Mouse (Mus musculus): ENCODE measurements at regions not wholly inside any gene's neighbourhood (a gene's known extent, or its start where the extent isn't known, plus 50 kb on each side); places are given as distances from the start of the nearest gene placed in this dataset.

DNA sequence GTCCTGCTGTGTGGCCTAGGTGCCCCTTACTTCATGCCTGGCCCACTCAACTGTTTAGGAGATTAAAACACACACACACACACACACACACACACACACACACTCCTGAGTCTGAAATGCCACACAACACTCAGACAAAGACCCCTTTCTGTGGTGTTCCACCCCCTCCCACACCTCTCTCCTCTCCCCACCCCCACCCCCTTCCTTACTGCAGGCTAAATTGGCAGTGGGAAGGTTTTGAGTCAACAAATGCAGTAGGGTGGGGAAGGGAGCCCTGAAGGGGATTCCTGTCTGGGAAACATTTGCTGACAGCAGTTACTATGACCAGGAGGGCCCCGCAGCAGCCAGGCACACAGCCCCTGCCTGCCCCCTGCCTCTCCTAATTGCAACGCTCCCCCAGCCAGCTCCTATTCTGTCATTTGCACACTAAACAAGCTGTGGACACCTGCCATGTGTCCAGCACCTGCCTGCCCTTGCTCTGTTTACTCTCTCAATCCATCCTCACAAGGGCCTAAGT is 69.5 kb downstream of the Ephb3 start:
- no peak for DNase-seq (ENCODE audit: low spot score)

DNA sequence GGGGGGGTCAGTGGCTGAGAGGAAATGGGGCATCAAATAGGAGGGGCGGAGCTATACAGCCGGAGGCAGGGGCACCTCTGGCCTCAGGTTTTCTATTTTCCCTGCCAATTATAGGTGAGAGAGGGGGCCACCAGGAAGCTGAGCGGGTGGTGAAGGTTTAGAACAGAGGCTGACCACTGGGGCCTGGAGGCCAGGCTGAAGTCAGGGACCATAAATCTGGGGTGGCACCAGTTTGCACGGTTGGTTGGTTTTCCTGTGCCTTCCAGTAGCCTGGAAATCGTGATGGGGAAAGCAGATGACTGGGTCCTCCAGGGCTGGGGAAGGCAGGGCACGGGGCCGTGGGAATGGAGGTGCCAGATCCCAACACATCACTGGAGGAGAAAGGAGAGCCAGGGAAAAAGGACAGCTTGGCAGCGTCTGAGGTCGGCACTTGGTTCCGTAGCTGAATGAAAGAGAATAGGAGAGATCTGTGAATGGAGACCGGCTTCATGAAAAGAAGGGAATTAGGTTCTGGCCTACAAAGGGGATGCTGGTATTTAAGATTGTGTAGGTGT is 73.3 kb downstream of the Ephb3 start:
- no peak for DNase-seq (ENCODE audit: low spot score)

DNA sequence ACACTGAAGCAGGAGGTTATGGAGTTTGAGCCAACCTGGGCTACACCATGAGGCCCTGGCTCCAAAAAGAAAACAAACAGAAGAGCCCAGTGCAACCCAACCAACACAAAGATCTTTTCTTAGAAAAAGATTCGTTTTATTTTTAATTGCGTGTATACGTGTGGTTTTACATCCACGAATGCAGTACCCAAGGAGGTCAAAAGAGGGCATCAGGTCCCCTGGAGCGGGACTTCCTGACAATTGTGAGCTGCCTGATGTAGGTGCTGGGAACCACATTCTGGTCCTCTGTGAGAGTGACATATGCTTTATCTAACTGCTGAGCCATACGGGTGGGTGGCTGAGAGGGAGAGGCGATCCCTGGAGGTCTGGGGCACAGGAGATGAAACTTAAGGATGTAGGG is 73.8 kb downstream of the Ephb3 start:
- DNase-seq (ENCODE audit: low spot score), result no peak

DNA sequence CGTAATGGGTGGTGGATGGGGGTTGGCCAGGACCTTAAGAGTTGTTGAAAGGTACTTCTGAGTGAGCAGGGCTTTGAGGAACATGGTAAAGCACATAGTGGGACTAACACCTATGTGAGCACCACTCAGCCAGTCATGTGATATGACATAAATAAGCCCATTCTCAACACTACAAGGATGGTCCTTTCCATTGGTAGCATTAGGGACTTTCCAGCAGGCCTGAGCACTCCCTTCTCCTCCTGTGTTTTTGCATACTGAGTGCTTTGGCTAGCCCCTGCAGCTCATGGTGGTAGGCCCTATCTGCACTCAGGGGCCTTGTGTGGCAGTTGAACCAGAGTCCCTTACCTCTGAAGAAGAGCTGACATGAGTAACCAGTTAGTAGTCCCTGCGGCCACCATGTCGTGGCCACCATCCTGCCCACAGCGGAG is 75.7 kb downstream of the Ephb3 start:
- no peak for DNase-seq (ENCODE audit: low spot score)

DNA sequence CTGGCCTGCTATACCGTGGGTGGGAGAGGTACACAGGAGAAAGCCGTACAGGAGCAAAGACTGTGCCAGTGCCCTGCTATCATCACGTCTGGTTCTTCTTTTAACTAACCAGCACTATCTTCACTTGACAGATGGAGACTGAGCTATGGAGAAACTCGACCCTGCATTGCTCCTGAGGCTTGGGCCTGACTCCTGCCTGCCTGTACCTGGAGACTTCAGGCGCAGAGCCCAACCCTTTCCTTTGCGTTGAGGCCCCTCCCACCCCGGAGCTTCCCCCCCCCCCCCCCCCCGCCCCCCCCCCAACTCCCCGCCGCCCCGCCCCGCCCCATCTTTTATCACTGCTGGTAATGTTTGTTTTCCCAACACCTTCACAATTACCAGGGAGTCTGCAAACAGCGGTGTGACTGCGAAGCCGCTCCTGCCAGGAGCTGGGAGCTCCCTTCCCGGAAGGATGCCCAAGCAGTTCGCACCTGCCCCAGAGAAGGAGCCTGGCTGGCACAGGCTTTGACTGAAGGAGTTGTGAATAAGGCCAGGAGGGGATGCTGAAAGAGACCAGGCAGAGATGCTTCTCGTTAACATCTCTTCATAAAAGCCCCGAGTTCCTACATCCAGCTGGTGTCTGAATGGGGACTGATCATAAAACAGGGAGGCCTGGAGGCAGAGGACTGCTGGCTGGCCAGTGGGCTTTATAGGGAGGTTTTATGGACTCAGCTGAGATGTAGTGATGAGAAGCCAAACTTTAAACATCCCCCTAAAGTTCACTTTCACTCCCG is 77.6 kb downstream of the Ephb3 start:
- no peak for DNase-seq (ENCODE audit: low spot score)

DNA sequence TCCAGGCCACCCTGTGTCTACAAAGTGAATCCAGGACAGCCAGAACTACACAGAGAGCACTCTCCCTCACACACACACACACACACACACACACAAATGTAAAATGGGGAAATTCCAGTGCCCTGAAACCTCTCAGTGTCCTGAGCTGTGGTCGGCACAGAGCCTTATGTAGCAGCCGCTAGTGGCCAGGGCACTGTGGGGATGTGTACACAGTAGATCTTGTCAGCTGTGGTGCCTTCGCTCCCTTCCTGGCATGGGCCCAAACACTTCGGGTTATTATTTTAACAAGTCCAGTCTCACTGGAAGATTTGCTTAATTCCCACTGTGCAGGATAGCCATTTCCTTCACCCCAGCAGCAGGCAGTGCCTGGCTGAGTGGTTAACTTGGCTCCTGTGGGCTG is 81.5 kb downstream of the Ephb3 start:
- no peak for DNase-seq (ENCODE audit: low spot score)

DNA sequence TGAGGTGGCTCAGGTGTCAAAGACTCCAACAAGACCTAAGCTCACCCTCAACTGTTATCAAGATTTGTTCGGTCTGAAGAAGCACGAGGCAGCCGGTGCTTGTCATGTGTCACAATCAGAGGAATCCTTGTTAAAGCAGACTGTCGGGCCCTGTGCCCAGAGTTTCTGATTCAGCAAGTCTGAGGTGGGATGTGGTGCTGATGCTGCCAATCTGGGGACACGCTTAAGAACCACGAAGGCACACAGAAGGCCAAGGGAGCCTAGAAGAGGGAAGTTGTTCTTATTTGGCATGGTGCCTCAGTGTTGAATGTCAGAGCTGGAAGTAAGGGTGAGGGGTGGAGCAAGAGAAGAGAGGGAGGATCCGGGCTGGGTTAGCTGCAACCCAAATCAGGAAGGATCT is 85.0 kb downstream of the Ephb3 start:
- DNase-seq (ENCODE audit: low spot score), result no peak

DNA sequence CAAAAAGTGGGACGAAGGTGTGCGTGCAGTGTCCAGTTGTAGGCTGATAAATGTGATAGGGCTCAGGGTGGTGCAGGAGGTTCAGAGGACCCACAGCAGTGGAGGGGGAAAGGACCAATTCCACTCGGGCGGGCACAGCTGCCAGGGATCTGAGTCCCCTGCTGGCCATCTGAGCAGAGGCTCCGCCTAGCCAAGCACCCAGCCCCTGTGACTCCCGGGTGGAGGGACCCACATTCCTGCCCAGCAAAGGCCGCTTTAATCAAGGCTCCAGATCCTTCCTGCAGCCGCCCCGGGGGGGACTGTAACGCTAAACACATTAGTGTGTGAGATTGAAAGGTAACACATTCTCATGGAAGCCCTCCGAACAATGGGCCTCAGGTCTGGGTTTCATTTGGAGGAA is 88.5 kb downstream of the Ephb3 start:
- no peak for DNase-seq (ENCODE audit: low spot score)

DNA sequence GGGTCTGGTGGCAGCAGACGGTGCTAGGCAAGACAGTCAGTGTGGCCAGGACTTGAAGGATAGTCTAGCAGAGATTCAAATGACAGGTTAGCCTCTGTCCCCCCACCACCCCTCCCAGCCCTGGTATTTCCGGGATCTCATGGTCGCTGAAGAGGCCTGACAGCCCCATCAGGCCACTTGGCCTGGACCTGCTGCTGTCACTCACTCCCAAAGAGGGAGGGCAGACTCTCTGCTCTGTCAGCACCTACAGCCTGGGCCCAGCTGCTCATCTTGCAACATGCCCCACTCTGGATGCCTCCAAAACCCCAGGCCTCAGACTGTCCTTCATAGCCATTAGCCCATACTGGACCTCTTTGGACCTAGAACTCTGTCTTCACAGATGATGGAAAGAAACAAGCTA is 89.0 kb downstream of the Ephb3 start:
- no peak for DNase-seq (ENCODE audit: low spot score)

DNA sequence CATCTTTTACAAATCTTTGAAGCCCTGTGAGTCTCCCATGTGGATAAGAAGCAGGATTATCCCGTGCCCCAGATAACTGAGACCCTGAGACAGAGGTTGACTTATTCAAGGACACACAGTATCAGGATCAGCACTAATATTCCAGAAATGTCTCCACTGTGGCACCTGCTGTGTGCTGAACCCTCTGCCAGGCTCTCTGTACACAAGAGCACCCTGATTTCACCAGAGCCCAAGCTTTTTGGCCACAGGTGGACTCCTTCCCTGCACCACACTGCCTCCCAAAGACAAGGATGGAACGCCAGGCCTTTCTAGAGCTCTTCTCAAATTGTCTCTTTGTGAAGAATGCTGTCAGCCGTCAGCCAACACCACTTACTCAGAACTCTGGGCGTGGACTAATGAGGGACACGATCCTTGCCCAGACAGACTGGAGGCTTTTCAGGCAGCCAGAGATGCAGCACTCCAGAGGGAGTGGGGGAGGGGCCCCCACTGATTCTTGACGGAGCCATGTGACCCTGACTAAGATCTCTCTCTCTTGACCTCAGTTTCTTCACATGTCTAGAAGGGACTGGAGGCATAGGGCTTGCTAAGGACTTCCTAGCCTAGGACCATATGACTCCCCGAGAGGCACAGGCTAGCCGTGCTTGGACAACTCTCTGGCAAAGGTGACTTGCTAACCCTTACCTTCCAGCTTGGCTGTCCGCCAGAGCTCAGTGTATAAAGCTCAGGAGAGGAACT is 90.3 kb downstream of the Ephb3 start:
- DNase-seq (ENCODE audit: low spot score), result no peak

DNA sequence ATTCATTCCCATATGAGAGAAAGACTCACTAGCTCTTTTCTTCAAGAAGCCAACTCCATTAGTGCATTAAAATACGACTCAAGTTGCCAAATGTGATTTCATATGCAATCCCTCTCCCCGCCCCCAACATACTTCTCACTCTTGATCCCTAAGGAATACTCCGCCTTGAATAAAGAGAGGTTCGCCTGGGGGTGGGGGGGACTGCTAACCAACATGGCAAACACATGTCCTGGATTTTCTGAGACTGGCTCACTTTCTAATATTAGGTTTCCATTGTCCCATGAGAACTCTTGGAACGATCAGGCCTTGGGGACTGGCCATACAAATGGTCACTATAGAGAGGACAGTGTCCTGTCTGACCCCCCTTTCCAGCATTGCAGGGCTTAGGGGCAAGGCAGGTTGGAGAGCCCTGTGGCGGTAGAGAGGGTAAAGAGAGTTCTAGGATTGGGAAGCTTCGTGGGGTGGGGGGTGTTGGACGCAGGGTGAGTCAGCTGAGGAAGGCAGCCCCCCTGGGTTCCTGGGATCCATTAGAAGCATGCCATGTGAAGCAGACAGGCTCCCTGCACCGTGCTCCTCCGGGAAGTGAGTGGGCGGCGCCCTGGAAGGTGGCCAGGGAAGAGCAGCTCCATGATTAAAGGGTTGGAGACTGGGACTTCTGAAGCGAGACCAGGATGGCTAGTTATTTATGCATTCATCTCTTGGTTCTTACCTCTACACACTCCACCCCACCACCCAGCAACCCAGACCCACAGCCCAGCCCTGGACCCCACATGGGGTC is 91.6 kb downstream of the Ephb3 start:
- DNase-seq (ENCODE audit: low spot score), result no peak

DNA sequence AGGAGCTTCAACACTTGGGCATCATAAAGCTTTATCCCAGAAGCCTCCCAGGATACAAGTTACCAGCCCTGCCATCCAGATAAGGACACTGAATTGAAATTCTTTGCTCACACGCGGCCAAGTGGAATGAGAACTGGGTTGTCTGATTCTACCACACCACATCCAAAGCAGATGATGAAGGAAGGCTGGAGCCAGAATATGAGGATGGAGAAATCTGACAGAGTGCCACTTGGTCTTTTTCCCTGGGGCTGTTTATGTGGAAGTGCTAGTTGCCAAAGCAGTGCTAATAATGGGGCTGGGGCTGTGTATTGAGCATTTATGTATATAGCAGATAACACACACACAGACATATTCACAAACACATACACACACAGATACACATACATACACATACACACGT is 92.2 kb downstream of the Ephb3 start:
- DNase-seq (ENCODE audit: low spot score), result no peak

DNA sequence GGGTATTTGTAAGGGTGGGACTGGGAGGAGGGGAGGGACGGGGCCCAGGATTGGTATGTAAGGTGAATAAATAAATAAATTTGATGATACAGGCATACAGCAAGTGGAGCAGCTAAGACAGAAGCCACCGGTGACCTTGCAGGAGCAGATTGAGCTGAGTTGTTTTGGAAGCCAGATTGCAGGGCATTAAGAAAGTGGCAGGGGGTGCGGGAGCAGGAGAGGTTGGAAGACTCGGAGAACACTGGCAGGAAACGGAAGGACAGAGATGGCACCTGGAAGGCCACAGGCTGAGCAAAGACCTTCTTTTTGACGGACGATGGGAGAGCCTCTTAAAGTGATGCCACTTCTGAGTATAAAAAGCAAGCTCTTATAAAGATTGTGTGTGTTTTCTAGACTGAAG is 94.3 kb downstream of the Ephb3 start:
- DNase-seq (ENCODE audit: low spot score), result no peak

DNA sequence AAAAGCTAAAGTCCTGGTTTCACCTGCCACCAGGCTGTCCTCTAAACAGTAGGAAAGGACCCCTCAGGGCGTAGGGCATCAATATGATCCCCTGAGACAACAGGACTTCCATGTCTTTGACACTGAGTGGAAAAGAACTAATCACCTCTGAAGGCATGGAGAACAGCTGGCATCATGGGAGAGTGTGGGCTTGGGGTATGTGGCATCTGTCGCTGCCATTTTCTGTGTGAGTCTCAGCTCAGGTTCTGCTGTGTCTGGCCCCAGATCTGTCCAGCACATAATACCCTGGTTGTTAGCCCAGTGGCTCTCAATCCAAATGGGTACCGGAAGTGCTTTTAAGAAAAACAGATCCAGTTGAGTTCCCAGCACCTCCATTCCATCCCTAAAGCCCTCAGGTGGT is 101.3 kb downstream of the Ephb3 start:
- no peak for DNase-seq (ENCODE audit: low spot score)

DNA sequence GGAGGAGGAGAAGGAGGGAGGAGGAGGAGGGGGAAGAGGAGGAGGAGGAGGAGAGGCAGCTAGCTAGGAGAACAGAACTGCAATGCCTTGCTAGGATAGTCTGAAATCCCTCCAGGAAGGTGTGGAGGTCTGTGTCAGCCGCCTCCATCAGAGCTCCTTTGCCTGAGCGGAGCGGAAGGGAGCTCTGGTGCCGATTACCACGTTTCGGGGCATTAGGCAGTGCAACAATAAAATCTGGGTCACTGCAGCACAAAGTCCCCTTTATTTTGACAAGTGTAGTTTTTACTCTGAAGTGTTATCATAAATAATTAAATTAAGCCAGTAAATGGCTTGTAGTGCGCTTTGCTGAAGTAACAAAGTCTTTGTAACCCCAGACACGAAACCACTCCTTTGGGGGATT is 104.0 kb downstream of the Ephb3 start:
- DNase-seq (ENCODE audit: low spot score), result no peak

DNA sequence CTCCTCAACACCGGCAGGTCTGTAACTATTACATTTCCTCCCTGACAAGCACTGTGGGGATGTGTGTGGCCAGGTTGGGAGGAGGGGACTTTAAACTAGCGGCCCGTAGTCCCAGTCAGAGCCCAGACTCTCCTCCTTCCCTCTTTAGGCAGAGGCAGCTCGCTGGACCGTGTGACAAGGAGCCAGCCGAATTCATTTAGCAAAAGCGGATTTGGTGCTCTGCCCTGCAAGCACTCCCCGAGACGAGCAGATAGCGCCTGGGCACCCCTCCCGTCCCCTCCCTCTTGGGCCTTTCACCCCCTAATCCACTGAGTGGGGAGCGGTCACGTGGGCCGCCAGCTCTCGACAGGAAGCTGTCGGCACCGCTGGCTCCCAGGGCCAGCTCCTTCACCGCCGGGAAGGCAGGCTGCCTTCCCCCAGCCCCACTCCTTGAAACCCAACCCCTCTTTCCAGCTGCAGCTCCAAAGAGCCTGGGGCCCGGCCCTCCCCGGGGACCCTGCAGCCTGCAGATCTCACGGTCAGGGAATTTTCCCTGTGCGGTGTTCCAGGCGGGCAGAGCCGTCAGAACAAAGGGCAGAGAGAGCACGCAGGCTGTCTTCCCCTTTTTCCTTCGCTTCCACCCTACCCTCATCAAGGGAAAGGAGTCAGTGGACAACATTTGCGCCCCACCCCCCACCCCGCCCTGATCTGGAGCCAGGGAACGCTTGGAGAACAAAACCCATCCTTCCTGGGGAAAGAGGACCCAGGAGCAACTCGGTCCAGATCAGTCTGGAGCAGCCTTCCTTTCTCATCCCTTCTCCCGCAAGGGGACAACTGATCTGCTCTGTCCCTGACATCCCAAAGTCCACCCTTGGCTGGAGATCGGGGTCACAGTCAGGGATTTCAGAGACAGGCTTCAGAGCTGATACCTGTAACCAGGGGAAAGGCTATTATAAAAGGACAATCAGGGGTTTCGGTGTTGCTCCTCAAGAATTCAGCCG is 106.4 kb downstream of the Ephb3 start:
- DNase-seq (ENCODE audit: low spot score), result no peak

DNA sequence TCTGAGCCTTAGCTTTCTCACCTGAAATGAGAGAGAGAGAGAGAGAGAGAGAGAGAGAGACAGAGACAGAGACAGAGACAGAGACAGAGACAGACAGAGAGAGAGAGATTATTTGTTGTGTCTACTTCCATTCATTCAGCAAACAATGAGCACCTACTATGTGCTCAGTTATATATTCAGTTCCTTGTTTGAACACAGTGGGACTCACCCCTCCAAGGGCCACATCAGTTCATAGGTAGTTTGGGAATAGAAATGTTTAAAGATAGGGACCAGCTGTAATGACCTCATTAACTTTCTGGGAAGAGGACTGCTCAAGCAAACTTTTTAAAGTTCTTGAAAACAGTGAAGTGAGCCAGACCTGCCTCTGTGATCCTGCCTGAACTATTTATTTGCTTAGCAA is 107.2 kb downstream of the Ephb3 start:
- DNase-seq (ENCODE audit: low spot score), result no peak

DNA sequence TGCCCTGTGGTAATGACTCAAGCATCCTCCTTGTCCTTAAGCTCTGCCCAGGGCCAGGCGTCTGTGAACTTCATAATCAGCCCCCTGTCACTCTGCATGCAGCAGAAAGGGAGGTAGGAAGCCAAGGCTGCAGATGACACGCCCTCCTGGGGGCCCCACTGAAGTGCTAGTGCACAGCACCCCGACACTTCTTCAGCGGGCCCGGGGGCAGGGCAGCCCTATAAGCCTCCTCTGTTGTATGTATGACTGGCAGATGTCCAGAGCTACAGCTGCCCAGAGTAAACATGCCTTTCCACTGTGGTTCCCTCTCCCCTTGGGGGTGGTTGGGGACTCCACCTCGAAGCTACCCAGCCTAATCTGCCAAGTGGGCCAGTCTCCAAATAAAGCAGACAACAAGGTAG is 107.2 kb upstream of the Vps8 start:
- DNase-seq (ENCODE audit: low spot score), result no peak

DNA sequence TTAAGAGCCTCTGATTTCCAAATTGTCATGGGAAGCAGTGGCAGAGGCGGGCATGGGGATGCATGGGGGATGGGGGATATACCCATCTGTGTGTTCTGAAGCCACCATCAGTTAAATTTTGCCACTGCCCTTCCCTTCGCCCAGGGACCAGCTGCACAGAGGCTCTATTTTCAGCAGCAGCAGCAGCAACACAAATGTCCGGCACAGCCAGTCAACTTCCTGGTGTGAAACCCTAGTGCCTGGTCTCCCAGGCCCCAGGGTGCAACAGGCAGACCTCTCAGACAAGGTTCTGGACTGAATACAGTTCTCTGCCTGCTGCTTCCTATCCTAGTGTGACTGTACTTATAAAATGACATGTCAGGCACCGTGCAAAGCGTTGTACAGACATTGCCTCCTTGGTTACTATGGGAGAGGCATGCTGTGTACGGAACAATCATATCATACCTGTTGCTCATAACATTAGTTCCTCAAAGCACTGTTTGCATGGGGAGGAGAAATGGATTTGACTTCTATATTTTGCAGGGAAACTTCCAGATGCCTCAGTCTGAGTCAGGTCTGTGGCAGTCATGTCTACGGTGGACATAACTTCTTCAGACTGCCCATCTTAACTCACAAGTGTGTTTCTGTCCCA is 104.8 kb upstream of the Vps8 start:
- DNase-seq (ENCODE audit: low spot score), result no peak

DNA sequence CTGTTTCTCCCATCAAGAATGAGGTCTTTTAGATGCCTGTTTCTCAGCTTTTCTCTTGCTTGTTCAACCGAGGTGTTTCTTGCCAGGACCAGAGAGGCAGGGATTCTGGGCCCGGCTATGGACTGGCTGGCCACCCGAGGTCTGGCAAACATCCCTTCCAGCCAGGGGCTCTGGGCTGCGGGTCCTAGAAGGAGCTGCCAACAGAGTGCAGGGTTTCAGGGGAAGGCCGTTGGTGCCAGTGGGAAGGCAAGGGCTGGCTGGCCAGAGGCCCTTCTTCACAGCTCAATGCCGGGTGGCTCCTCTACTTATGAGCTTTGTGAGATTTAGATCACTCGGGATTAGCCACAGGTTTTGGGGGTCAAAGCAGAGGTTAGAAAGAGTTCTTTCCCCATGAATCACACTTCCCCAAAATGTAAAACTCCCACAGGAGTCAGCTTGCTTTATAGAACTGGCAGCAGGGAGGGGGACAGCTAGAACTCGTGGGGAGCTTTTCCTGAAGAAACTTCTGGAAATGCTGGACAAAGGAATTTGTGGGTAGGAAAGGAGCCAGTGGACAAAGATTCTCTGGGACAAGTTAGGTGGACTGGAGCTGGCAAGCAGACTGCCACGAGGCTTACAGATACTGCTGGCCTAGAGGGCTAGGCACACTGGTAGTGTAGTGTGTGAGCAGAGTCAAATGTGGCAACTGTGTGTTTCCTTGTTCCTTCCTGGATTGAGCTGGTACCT is 104.1 kb upstream of the Vps8 start:
- DNase-seq (ENCODE audit: low spot score), result no peak
